Mouse (Mus musculus) yolk sac, embryonic 10.5 days (tissue): ENCODE data around the gene Zfp941.

Experiments
- DNase-seq: peaks from one replicate; pipeline ENCODE4 v3.0.0-alpha.2; 2017; ENCODE audit warnings: low spot score

Gene Zfp941

DNA sequence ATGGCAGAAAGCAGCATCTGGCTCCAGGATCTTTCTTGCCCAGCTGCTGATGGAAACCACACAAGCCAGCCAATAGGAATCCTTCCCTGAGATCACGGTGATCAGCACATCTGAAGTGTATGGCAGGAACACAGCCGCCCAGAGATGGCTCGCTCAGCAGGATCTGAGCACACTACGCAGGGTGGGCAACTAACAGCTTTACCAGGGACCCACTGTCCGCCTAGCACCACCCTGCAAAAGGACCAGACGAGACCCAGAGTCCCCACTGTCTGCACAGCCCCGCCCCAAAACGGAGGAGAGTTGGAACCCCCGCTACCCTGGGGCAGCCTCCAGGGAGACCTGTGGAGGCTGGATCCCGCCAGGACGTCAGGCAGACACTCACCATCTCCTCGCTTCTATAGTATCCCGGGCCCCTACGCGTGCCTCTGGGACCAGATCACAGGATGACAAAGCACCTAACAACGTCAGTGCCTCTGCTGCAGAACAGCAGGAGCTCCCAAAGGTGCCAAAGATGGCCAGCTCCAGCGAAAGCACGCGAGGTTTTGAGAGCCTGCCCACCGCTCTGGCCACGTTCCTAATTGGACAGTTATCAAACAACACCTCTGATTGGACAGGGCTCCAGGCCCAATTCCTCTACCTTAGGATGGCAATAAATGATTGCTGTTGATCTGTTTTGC lies at the start of gene Zfp941:
Gene Zfp941 (minus strand): TSS at position 526 of the 677 bp plus-strand sequence.
- peak; percentile 15 for DNase-seq

DNA sequence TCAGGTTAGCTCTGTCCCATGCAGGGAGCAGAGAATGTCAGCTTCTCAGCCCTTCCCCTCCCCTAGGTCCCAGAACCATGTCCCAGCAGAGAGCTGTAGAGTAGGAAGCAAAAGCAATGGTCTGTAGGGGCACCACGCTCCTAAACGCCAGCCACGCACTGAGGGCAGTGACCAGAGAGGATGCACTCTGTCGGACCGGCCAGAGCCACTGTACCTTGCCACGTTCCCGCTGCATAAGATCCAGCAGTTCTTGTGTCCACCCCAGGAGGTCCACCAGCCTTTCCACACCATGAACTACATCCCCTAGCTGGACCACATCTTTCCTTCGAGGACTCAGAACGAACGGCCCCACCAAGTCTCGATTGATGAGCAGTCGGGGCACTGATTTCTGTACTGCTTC lies 42.8 kb upstream of the Zfp941 start:
- no peak for DNase-seq

DNA sequence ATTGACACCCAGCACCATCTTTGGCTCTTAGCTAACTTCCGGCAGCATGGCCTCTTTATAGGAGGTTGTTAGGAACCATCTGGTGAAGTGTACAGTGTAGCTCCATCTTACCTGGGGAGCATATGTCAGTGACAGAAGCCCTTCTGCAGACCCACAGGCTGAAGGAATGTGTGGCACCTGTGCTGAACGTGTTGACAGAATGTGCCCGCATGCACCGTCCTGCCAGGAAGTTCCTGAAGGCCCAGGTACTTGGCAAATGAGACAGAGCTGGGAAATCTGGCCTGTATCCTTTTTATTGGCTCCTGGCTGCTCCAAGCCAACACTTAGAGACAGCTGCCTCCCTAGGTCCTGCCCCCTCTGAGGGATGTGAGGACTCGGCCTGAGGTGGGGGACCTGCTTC lies 38.8 kb upstream of the Zfp941 start:
- DNase-seq, result no peak

DNA sequence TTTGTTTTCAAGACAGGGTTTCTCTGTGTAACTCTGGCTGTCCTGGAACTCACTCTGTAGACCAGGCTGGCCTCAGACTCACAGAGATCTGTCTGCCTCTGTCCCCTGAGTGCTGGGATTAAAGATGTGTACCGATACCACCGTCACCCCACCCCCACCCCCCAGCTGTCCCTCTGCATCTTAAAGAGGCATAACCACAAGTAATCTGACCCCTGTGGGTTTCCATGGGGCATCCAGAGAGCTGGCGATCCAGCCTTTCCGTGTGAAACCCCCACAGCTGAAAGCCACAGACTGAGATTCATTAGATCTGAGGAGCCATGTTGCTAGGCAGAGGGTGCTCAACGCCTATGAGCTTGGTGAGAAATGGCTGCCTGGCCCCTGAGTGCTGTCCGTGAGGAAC lies 38.0 kb upstream of the Zfp941 start:
- no peak for DNase-seq

DNA sequence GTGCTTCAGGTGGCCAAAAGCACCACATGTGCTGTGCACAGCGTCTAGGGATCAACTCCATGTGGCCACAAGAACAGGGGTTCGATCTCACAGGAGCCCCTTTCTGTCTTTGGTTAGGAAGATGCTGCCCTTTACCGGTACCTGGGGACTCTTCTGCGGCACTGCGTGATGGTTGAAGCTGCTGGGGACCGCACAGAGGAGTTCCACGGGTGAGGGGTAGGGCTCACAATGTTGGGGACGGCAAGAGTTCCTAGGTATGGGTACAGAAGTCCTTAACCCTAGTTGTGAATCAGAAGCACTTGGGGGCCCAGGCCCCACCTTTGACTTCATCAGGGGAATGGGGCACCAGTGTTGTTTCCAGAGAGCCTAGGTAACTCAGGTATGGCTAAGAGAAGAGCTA lies 36.8 kb upstream of the Zfp941 start:
- no peak for DNase-seq

DNA sequence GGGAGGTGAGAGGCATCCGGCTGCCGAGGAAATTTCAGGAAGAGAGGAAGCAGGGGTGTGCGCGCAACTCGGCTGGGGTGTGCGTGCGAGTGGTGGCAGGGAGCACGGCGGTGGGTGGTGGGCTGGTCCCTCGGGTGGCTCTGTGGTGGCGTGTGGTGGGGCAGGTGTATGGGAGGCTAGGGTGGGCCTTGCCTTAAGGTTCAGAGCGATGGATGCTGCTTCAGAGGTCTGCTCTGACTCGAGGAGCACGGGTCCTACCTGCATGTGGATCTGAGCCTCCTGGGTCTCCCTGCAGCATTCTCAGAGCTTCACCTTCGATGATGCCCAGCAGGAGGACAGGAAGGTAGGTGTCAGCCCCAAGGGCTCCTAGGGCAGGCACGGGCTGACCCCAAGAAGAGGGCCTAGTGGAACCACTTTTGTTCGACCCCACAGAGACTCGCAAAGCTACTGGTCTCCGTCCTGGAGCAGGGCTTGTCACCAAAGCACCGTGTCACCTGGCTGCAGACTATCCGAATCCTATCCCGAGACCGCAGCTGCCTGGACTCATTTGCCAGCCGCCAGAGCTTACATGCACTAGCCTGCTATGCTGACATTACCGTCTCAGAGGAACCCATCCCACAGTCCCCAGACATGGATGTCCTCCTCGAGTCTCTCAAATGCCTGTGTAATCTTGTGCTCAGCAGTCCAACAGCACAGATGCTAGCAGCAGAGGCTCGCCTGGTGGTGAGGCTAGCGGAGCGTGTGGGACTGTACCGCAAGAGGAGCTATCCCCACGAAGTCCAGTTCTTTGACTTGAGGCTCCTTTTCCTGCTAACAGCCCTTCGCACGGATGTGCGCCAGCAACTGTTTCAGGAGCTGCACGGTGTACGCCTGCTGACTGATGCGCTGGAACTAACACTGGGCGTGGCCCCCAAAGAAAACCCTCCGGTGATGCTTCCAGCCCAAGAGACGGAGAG lies 35.9 kb upstream of the Zfp941 start, which contains the start of gene Bet1l:
Gene Bet1l (minus strand): TSS at position 28 of the 956 bp plus-strand sequence.
- no peak for DNase-seq

DNA sequence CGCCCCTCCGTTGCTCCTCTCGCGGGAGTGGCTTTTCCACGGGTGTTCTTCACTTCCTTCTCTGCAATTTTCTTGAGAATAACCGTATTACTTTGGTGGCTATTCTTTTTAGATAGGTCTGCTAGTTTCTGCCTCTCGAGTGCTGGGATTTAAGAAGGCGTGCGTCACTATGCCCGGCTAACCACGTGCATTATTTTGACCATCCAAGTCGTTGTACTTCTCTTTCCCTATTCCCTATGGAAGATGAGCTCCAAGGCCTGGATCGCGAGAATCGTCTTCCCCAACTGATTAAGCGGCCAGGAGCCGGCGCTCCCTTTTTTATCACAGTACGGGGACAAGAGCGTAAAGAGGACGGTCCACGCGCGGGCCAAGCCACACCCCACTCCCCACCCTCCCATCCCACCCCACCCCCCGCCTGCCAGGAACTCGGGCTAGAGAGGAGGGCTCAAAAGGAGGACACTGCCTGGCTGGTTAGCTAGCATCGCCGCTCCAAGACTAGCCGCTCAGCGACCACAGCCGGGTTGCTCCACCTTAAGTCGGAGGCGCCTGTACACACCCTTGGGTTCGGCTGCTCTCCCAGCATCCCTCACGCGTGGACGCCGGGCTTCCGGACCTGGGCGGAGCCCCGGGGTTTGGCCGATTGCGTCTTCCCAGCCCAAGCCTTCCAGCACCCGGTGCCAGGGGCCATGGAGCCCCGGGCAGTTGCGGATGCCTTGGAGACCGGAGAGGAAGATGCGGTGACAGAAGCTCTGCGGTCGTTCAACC lies 35.0 kb upstream of the Zfp941 start, which contains the start of gene Ric8a:
Gene Ric8a (plus strand): TSS at position 173 of the 765 bp plus-strand sequence.
- DNase-seq, result peak; percentile 85

DNA sequence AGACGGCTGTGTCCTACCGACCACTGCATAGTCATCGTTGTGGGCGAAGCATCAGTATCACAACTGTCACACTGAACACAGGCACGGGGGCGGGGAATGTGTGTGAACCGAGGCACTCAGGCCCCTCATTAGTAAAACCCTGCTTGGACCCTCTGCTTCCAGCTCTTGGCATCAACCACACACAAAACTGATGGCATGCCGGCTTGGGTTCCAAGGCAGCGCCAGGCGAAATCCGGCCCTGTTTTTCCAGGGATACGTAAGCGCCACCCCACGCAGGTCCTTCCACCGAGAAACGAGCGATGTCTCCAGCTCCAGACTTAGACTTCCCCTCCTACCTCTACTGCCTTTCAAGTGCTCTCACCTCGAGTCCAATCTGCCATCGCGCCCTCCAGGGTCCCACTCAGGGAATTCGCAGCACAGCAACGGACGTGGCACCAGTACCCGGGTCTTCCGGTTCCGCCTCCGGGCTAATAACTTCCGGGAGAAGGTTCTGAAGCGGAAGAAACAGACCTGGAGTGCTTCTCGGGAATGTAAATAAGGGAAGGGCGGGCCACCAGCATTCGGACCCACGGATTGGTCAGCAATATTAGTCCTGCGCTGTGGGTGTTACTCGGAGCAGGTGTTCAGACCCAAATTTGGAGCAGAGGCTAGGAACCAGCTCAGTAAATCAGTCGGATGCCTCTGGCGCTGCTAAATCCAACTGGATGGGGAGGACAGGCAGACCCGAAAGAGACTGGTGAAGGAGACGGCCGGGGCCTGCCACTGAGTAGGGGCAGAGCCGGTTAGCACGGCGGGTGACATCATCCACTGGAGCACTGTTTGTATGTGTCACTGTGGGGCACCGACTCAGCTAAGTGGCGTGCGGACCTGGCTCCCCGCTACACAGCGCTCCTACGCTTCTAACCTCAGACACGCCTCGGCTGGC lies 34.1 kb upstream of the Zfp941 start, which contains the start of gene Gm45785:
Gene Gm45785 (minus strand): TSS at position 472 of the 925 bp plus-strand sequence.
- DNase-seq, result peak; percentile 92

DNA sequence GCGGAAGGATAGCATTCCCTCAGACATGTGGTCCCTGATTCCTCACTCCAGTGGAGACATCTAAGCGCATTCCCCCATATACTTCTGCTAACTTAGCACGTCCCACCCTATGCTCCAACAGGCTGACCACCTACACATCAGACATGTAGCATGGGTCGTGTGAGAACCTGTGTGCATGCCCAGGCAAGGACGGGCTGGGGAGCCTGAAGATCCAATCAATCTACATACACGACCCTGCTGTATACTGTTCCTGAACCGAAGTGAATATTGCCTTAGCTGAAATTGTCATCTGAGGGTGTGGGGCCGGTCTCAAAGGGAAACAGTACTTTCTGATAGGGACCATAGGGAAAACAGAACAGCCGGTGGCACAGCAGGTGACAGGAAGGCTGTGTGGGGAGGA lies 33.2 kb upstream of the Zfp941 start:
- no peak for DNase-seq

DNA sequence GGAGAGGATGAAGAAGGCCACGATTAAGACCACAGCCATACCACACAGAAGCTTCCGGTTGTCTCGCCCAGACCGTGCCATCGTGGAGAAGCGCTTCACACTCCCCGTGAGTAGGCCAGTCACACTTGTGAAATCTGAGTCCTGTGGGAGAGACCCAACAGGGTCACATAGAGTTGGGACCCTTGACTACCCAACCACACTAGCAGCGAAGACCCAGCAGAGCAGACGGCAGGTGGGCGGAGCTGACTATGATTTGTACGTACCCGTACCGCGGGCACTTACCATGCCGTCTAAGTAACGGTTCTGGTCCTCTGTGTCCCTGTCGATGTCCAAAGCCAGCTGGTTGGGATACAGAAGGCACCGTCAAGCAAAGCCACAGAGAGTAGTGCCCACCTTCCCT lies 32.5 kb upstream of the Zfp941 start:
- DNase-seq, result no peak

DNA sequence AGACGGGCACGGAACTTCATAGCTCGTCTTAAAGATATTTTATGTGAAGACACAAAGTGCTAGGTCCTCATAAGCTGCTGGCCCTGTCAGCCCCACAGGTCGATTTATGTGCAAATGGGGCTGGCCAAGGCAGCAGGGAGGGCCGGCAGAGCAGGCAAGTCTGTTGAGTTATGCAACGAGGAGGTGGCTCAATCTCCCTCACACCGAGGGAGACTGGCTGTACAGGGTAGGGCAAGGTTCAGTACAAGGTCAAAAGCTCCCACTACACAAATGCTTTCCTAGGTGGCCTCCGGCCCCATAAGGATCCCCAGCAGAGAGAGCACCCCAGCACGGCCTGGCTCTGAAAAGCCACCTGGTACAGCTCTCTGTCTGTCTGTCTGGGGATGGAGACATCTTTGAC lies 31.4 kb upstream of the Zfp941 start:
- DNase-seq, result peak; percentile 53

DNA sequence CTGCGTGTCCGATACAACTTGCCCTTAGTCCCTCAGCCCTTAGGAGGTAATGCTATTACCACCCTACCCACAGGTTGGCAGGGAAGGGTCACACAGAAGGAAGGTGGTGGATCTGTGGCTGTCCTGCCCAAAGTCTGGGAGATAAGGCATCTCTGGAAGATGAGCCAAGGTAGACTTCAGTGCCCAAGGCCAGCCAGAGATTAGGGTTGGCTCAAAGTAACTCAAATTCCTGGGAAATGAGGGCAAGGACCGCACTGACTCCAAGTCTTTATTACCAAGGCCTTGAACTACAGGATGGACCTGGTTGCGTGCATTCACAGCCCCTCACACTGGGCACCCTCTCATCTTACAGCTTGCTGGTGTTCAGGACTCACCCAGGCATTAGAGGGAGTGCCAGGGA lies 29.9 kb upstream of the Zfp941 start:
- DNase-seq, result no peak

DNA sequence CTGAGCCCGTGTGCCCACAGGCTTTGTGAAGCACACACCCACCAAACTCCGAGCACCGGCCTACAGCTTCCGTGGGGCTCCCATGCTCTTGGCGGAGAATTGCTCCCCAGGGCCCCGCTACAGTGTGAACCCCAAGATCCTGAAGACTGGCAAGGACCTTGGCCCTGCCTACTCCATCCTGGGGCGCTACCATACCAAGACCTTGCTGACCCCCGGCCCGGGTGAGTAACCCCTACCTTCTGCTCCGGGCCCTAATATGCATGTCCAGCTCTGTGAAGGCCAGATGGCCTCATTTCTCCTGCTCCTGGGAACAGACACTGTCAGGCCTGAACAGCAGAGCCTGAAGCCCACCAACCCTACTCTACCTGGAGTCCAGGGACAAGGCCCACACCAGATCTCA lies 26.6 kb upstream of the Zfp941 start:
- DNase-seq, result no peak

DNA sequence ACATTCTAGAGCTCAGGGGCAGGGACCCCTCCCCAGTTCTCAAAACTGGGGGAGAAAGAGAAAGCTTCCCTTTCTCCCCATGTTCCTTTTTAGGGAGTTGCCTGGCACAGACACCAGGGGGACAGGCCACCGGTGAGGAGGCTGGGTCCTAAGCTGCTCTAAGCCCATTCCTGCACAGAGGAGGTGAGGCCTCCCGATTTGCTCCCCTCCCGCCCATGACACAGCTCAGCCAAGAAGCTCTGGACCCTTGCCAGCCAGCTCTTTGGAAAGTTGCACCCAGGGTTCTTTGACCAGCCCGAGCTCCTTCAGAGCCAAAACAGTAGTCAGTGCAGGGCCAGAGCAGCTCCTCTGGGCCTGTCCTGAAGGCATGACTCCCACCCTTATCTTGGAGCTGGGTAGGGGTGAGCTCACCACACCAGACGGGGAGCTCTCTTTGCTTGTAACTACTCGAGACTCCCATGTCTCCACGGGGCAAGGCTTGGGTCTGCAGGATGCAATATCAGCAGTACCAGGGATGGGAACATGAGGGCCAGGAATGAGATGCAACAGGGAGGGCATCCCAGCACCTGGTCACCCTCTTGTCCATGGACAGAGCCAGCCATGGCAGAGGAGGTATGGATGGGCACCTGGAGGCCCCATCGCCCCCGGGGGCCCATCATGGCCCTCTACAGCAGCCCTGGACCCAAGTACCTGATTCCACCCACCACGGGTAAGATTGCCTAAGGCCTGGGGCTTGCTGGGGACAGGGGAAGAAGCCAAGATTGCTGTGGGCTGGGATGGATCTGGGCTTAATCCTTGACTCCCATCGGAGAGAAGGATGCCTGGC lies 26.0 kb upstream of the Zfp941 start, which contains the start of gene Odf3:
Gene Odf3 (plus strand): TSS at position 51 of the 826 bp plus-strand sequence.
- no peak for DNase-seq

DNA sequence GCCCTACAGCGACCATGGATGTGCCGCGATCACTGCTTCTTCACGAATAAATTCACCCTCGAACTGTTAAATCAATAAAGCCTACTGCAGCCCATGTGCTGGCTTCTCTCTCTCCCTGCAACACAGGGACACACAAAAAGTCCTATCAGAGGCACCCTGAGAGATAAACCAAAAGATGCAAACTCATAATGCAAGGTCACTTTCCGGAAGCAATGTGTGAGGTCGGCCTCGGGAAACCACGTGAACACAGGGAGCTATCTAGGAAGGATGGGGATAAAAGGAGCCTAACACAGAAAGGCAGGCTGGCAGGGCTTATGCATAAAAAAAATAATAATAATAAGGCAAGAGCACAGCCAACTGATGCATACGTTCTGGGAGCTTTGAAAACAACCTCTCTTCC lies 24.7 kb upstream of the Zfp941 start:
- DNase-seq, result no peak

DNA sequence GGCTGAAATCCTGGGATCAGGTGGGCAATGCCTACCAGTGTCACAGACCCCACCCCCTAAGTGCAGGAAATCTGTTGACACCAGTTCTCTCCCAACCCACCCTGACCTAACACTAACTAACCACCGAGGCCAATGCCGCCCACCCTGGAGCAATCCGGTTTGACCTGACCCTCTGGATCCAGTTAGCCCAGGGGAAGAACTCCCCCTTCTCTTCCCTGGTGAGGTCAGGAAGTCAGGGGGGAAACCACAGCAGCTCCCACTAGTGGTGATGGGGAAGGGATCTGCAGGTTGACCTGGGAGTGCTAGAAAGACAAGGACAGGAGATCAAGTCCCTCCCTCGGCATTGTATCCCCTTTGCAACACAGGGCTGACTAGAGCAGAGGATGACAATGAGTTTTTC lies 23.7 kb upstream of the Zfp941 start:
- DNase-seq, result no peak

DNA sequence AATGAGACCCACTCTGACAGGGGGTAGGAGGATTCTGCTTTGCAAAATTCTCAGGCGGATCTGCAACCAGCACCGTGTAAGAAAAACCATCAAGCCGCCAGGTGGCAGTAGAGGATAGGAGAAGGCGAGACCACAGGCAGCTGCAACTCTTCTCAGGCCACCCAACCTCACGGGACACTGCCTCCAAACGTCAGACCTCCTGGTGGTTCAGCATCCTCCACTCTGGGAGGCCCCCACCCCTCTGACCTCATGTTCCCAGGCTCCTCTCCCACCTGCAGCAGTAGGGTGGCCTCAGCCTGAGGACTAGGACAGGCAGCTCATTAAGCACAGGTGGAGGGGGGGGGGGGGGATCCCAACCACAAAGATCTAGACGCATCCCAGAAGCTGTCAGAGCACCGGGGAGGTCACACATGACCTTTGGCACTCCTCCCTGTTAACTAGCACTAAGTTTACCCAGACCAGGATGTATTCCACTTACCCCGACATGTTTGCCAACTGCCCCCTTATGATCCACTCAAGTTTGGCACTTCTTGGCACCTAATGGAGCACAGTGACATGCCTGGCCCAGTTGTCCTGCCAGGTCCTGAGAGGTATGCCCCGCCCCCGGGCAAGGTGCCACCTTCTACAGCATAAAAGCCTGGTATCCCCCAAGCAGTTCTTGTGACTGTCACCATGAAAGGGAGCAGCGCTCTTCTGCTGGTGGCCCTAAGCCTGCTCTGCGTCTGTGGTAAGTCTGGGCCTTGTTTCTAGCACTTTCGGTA lies 23.1 kb upstream of the Zfp941 start, which contains the start of gene Scgb1c1:
Gene Scgb1c1 (plus strand): TSS at position 643 of the 761 bp plus-strand sequence.
- peak; percentile 74 for DNase-seq

DNA sequence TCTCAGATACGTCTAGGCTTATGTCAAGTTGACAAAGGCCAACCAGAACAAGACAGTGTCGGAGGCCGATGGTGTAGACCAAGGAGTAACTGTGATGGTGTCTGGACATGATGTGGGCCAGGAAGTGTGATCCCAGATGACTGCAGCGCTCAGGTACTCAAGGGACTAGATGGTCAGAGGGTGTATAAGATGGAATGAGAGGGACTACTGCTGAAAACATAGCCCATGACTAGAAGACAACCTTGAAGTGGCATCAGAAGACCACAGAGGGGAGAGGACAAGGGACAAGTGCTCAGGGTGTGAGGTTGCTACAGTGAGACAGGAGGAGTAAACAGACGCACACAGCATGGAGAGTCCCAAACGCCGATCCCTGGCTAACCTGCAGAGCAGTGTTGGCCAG lies 21.8 kb upstream of the Zfp941 start:
- no peak for DNase-seq
